12 mouse cellular contexts compared by ENCODE assay signal in the genomic region with DNA sequence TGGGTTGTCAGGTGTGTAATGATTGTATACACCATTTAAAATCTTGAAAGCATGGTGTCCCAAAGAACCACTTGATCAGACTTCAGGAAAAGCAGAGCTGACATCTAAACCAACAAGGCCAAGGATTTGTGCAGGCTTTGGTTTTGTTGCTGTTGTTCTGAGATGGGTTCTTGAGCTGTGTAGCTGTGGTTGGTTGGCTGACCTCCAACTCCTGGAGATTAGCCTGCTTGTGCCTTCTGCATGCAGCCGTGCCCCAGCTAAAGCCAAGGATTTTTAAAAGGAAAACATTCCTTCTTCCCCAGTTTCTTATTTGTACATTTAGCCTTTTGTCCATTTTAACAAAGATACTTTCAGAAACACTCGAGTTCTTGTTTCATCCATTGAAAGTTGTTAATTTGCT. TPM values are rescaled to one million over a fixed set of nuclear protein-coding genes. Genes with fewer than 3 reads are reported as not detected.
DNase-seq lines count a peak whose midpoint lies in the region; ATAC-seq and TF ChIP-seq lines count a peak whose summit lies in the region.
"Had no signal": no experiment of that assay in that cellular context is flagged by ENCODE, and none has a peak within 500 bp of the region (broad histone marks: within the 10 kb centered on the region; RNA-seq: fewer than 3 reads in every experiment).

No protein-coding gene starts in this region.

- WGBS in heart, embryonic 15.5 days: 59% methylated on average over 2 of the region's 2 CpGs
- 71% methylated on average over 2 of the region's 2 CpGs for WGBS in heart, embryonic 11.5 days (ENCODE audit: insufficient replicate concordance)
- 87% methylated on average over 2 of the region's 2 CpGs for WGBS in midbrain, embryonic 11.5 days
- 96% methylated on average over 2 of the region's 2 CpGs for WGBS in midbrain, embryonic 10.5 days
- 51% methylated on average over 2 of the region's 2 CpGs for WGBS in midbrain, postnatal 0 days

- DNase-seq in midbrain, embryonic 11.5 days (ENCODE audit: low spot score, missing footprints): peak; percentile 31
- DNase-seq in midbrain, embryonic 10.5 days (ENCODE audit: low spot score): no peak
- DNase-seq in cerebellum, adult 8-10 months: peak; percentile 59
- DNase-seq in midbrain, postnatal 0 days (ENCODE audit: low spot score): peak; percentile 72
- no peak for DNase-seq in layer of hippocampus, adult 18-20 months (ENCODE audit: low spot score in 2 of 2)
- DNase-seq: kidney, postnatal 36 days; liver, embryonic 13.5 days had no signal

- no peak overlapping the region for H3K9ac ChIP-seq in heart, embryonic 15.5 days
- no peak overlapping the region for H3K9ac ChIP-seq in heart, embryonic 11.5 days (ENCODE audit: low read depth, low read length)
- no peak overlapping the region for H3K9ac ChIP-seq in midbrain, embryonic 11.5 days (ENCODE audit: low read length)
- H3K9ac ChIP-seq in midbrain, postnatal 0 days (replicated peaks; ENCODE audit: low read length, poor library complexity, severe bottlenecking): no peak overlapping the region
- H3K9ac ChIP-seq: liver, embryonic 13.5 days had no signal

- no peak overlapping the region for H3K4me3 ChIP-seq in heart, embryonic 15.5 days
- H3K4me3 ChIP-seq in heart, embryonic 11.5 days (ENCODE audit: low read depth, low read length): no peak overlapping the region
- H3K4me3 ChIP-seq in midbrain, embryonic 11.5 days (ENCODE audit: low read depth, low read length): no peak overlapping the region
- no peak overlapping the region for H3K4me3 ChIP-seq in midbrain, embryonic 10.5 days
- H3K4me3 ChIP-seq in midbrain, postnatal 0 days (ENCODE audit: low read depth, low read length): no peak overlapping the region
- H3K4me3 ChIP-seq: liver, embryonic 13.5 days had no signal

- H3K27ac ChIP-seq in heart, embryonic 15.5 days: peak overlapping the region; percentile 12; the same call in 1 of the 2 replicates
- no peak overlapping the region for H3K27ac ChIP-seq in heart, embryonic 11.5 days (ENCODE audit: low read depth, low read length)
- H3K27ac ChIP-seq in midbrain, embryonic 11.5 days (ENCODE audit: low read depth, low read length): no peak overlapping the region
- no peak overlapping the region for H3K27ac ChIP-seq in midbrain, embryonic 10.5 days (replicated peaks)
- no peak overlapping the region for H3K27ac ChIP-seq in midbrain, postnatal 0 days (ENCODE audit: low read depth, low read length)
- H3K27ac ChIP-seq: liver, embryonic 13.5 days had no signal

- H3K4me2 ChIP-seq in heart, embryonic 15.5 days: no peak overlapping the region
- no peak overlapping the region for H3K4me2 ChIP-seq in heart, embryonic 11.5 days
- H3K4me2 ChIP-seq in midbrain, embryonic 11.5 days: no peak overlapping the region
- H3K4me2 ChIP-seq in midbrain, postnatal 0 days (ENCODE audit: low read depth, low read length, poor library complexity, severe bottlenecking): no peak overlapping the region
- H3K4me2 ChIP-seq: liver, embryonic 13.5 days had no signal

- H3K9me3 ChIP-seq in heart, embryonic 15.5 days (replicated peaks): no peaks in the 10 kb centered on the region
- no peaks in the 10 kb centered on the region for H3K9me3 ChIP-seq in heart, embryonic 11.5 days (replicated peaks; ENCODE audit: control insufficient read depth, low read length)
- H3K9me3 ChIP-seq in midbrain, embryonic 11.5 days (ENCODE audit: control insufficient read depth, low read length): no peaks in the 10 kb centered on the region
- no peaks in the 10 kb centered on the region for H3K9me3 ChIP-seq in midbrain, embryonic 10.5 days (replicated peaks)
- H3K9me3 ChIP-seq in midbrain, postnatal 0 days (ENCODE audit: low read length): no peaks in the 10 kb centered on the region
- H3K9me3 ChIP-seq: liver, embryonic 13.5 days had no signal

- H3K27me3 ChIP-seq in heart, embryonic 15.5 days: no peaks in the 10 kb centered on the region
- H3K27me3 ChIP-seq in heart, embryonic 11.5 days (ENCODE audit: control insufficient read depth, insufficient read depth, low read length): no peaks in the 10 kb centered on the region
- H3K27me3 ChIP-seq in midbrain, embryonic 11.5 days (ENCODE audit: control insufficient read depth, insufficient read depth, low read length): no peaks in the 10 kb centered on the region
- H3K27me3 ChIP-seq in midbrain, embryonic 10.5 days (ENCODE audit: low read depth, poor library complexity, severe bottlenecking): no peaks in the 10 kb centered on the region
- H3K27me3 ChIP-seq in midbrain, postnatal 0 days (ENCODE audit: insufficient read depth, low read length): no peaks in the 10 kb centered on the region
- H3K27me3 ChIP-seq: liver, embryonic 13.5 days had no signal

- peaks cover 7% of the 10 kb centered on the region for H3K4me1 ChIP-seq in heart, embryonic 15.5 days (replicated peaks)
- H3K4me1 ChIP-seq in heart, embryonic 11.5 days (ENCODE audit: control insufficient read depth, insufficient read depth, low read length): no peaks in the 10 kb centered on the region
- no peaks in the 10 kb centered on the region for H3K4me1 ChIP-seq in midbrain, embryonic 11.5 days (ENCODE audit: control insufficient read depth, insufficient read depth, low read length)
- H3K4me1 ChIP-seq in midbrain, embryonic 10.5 days: no peaks in the 10 kb centered on the region
- 0 out of 2 replicates have a peak, but pooled peaks cover 5% of the 10 kb centered on the region for H3K4me1 ChIP-seq in midbrain, postnatal 0 days (ENCODE audit: insufficient read depth, low read length)
- H3K4me1 ChIP-seq: liver, embryonic 13.5 days had no signal

- no peak for ATAC-seq in heart, embryonic 15.5 days (replicated peaks; ENCODE audit: insufficient number of reproducible peaks, insufficient read depth, low FRiP score, low read depth)
- no peak for ATAC-seq in heart, embryonic 11.5 days (replicated peaks; ENCODE audit: insufficient number of reproducible peaks, low FRiP score, low TSS enrichment)
- no peak for ATAC-seq in midbrain, embryonic 11.5 days (ENCODE audit: low FRiP score)
- ATAC-seq in midbrain, postnatal 0 days (ENCODE audit: low FRiP score): no peak
- ATAC-seq: intestine, postnatal 0 days had no signal

- TF ChIP-seq CTCF in midbrain, postnatal 0 days (IDR thresholded peaks at IDR 0.05): no peak

- H3K36me3 ChIP-seq in heart, embryonic 15.5 days: peaks cover 28% of the 10 kb centered on the region
- peaks cover 13% of the 10 kb centered on the region for H3K36me3 ChIP-seq in heart, embryonic 11.5 days (ENCODE audit: control insufficient read depth, insufficient read depth, low read length)
- H3K36me3 ChIP-seq in midbrain, embryonic 11.5 days (ENCODE audit: control insufficient read depth, insufficient read depth, low read length): peaks cover 6% of the 10 kb centered on the region; the same call in 1 of the 2 replicates
- peaks cover 91% of the 10 kb centered on the region for H3K36me3 ChIP-seq in midbrain, embryonic 10.5 days
- H3K36me3 ChIP-seq in midbrain, postnatal 0 days (ENCODE audit: insufficient read depth, low read length): peaks cover 10% of the 10 kb centered on the region

RNA-seq across cellular contexts. Expression of gene Stx6, which starts 33.2 kb away (rescaled TPM):
- polyA plus RNA-seq in heart, embryonic 15.5 days (2015; fragmentation: Nextera tagmentation; extraction: Ambion mirVana): 47.7 and 57.0 TPM in 2 replicates
- 62.1 and 62.8 TPM in 2 replicates for polyA plus RNA-seq in heart, embryonic 11.5 days (2014; fragmentation: Nextera tagmentation; extraction: Ambion mirVana)
- polyA plus RNA-seq in midbrain, embryonic 11.5 days (2014; fragmentation: Nextera tagmentation; extraction: Ambion mirVana): 97.1 and 100 TPM in 2 replicates
- polyA plus RNA-seq in midbrain, embryonic 10.5 days (2016; fragmentation: Nextera tagmentation; extraction: Ambion mirVana): 78.2 and 92.5 TPM in 2 replicates
- 86.8 and 114 TPM in 2 replicates for total RNA-seq in midbrain, postnatal 0 days (2014; rRNA removed)
- polyA plus RNA-seq in midbrain, postnatal 0 days (2015; fragmentation: Nextera tagmentation; extraction: Ambion mirVana): 75.3 and 81.8 TPM in 2 replicates
- total RNA-seq in layer of hippocampus, adult 18-20 months (2021): 100 to 1,000 TPM; 122 to 129 TPM

RNA-seq across cellular contexts. Expression of gene Mr1, which starts 45.1 kb away (rescaled TPM):
- 6.6 and 7.1 TPM in 2 replicates for polyA plus RNA-seq in heart, embryonic 15.5 days (2015; fragmentation: Nextera tagmentation; extraction: Ambion mirVana)
- polyA plus RNA-seq in heart, embryonic 11.5 days (2014; fragmentation: Nextera tagmentation; extraction: Ambion mirVana): 2.3 and 3.8 TPM in 2 replicates
- 0.41 and 0.49 TPM in 2 replicates for polyA plus RNA-seq in midbrain, embryonic 11.5 days (2014; fragmentation: Nextera tagmentation; extraction: Ambion mirVana)
- 0.37 and 0.48 TPM in 2 replicates for polyA plus RNA-seq in midbrain, embryonic 10.5 days (2016; fragmentation: Nextera tagmentation; extraction: Ambion mirVana)
- 2.9 and 5.1 TPM in 2 replicates for total RNA-seq in midbrain, postnatal 0 days (2014; rRNA removed)
- 1.8 and 2.6 TPM in 2 replicates for polyA plus RNA-seq in midbrain, postnatal 0 days (2015; fragmentation: Nextera tagmentation; extraction: Ambion mirVana)
- total RNA-seq in layer of hippocampus, adult 18-20 months (2021): 1 to 10 TPM; 3.8 to 4.1 TPM

RNA-seq across cellular contexts. Expression of gene BC034090, which starts 52.6 kb away (rescaled TPM):
- 8.0 and 9.4 TPM in 2 replicates for polyA plus RNA-seq in heart, embryonic 15.5 days (2015; fragmentation: Nextera tagmentation; extraction: Ambion mirVana)
- polyA plus RNA-seq in heart, embryonic 11.5 days (2014; fragmentation: Nextera tagmentation; extraction: Ambion mirVana): 3.9 and 5.4 TPM in 2 replicates
- 2.7 and 3.1 TPM in 2 replicates for polyA plus RNA-seq in midbrain, embryonic 11.5 days (2014; fragmentation: Nextera tagmentation; extraction: Ambion mirVana)
- polyA plus RNA-seq in midbrain, embryonic 10.5 days (2016; fragmentation: Nextera tagmentation; extraction: Ambion mirVana): 5.2 and 7.4 TPM in 2 replicates
- 7.3 and 11.2 TPM in 2 replicates for total RNA-seq in midbrain, postnatal 0 days (2014; rRNA removed)
- polyA plus RNA-seq in midbrain, postnatal 0 days (2015; fragmentation: Nextera tagmentation; extraction: Ambion mirVana): 1.9 TPM in 2 replicates
- total RNA-seq in layer of hippocampus, adult 18-20 months (2021): 1 to 10 TPM; 5.9 to 7.6 TPM
- total RNA-seq: megakaryocyte-erythroid progenitor cell, adult 5-6 weeks; neutrophil, adult 5-6 weeks had no signal

Comparison
In these comparisons a context has a peak if more than half of its experiments do, and no peak if none do; other contexts are left out.
1. DNase-seq: peak in midbrain, embryonic 11.5 days (single experiment), cerebellum, adult 8-10 months (single experiment) and midbrain, postnatal 0 days (single experiment); none in midbrain, embryonic 10.5 days (single experiment) and layer of hippocampus, adult 18-20 months (0 of 2).